Mouse (Mus musculus) brain, embryonic 18.5 days (tissue): Measurements from ENCODE around the gene Fam206a.

Experiments used
- DNase-seq: peaks from one replicate; pipeline ENCODE4 v3.0.0-alpha.2; 2012; ENCODE audit warnings: low read depth, low spot score

Gene Fam206a

DNA sequence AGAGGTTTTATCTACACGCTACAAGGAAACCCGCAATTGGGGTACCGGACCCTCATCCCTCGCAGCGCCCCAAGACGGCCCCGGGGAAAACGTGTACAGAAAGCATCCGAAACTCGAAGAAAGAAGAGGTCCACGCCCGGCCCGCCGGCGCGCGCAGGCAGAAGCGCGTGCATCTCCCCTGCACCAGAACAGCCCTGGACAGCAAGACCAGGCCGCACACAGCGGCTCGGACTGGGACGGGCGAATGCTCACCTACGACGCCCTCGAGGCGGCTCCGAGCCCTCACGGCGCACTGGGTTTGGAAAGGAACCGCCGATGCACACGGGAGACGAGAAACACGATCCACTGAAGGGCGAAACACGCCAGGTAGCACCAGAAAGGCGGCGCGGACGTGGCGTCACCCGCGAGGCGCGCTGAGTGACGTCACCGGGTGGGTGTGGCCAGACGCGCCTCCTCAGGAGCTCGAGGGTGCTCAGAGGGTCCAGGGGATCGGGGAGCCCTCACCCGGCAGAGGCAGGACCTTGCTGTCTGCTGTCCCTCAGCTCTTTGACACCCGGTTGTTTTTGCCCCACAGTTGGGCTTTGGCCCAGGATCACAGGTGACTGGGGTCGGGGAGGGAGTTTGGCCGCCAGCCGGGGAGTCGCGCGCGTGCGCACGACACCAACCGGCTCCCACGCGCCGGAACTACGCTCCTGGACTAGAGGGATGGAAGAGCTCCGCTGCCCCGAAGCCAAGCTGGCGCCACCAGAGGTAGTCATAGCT, at the start of gene Fam206a, which contains the start of gene Elp1:
Fam206a (plus strand) TSS at position 439 of the 762 bp plus-strand sequence.
Elp1 (minus strand) TSS at position 425 of the 762 bp plus-strand sequence.
- peak; percentile 86 for DNase-seq

DNA sequence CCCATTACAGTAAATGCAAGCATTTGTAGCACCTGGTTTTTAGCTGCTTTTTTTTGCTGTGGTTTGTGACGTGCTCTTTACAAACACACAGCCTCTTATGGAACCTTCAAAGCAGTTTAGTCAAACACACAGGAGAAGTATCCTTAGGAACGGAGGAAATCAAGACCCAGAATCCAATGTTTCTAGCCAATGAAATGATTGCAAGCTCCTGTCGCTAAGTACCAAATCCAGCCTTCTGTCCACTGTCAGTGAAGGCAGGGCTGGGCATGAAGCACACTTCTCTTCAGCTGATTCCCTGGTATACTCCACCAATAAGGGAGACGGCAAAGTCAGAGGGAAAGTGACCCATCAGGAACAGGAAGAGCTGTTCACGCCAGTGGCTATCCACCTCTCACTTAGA, 46.1 kb upstream of the Fam206a start:
- DNase-seq, result no peak

DNA sequence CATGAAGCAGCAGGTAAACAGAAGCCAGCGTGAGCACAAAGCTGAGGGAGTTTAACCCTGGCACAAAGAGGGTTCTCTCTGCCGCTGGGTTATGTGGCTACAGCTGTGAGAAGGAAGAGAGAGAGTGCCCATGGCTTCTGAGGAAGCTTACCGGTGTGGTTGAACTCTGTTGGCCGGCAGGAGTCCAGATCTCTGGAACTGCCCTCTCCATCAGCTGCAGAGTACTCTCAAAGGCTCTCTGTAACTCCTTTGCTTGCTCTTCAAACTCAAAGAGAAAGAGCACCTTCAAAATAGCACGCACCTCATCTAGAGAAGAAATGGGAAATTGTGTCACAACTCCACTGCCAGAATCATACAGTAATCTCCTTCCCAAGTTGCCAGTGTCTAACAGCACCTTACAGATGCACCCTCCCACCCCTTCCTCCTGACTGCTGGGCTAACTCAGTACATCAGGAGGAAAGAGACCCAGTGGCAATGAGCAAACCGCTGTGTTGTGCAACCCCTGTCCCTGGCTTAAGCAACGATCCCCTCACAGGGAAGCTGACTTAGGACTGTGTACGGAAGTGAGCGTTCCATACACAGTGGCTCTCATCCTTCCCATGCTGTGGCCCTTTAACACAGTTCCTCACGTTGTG, 45.1 kb upstream of the Fam206a start:
- no peak for DNase-seq

DNA sequence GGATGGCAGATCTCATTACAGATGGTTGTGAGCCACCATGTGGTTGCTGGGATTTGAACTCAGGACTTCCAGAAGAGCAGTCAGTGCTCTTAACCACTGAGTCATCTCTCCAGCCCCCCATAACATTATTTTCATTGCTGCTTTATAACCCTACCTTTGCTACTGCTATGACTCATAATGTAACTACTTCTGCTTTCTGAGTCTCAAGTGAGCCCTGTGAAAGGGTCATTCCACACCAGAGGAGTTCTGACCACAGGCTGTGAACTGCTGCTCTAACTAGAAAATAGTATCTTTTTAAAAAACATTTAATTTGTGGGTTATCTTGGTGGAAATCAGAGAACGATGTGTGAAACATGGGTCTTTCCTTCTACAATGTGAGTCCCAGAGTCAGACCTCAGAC, 44.5 kb upstream of the Fam206a start:
- no peak for DNase-seq

DNA sequence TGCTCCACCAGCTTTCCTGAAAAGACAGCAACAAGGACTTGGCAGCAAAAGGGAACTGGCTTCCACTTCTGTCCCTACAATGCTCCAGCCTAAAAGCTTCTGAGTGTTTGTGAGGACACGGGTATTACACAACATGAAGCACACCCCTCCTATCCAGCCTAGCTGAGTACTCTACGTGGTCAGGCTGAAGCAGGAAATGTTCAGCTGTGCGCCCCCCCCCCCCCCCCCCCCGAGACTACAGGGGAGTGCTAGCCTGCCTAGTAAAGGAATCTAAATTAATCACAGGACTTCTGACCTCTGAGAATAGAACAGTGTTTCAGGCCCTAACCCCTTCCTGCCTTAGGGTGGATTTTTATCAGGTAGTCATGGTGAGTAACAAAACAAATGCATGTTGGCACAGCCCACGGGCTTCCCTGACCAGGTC, 34.3 kb upstream of the Fam206a start:
- DNase-seq, result no peak

DNA sequence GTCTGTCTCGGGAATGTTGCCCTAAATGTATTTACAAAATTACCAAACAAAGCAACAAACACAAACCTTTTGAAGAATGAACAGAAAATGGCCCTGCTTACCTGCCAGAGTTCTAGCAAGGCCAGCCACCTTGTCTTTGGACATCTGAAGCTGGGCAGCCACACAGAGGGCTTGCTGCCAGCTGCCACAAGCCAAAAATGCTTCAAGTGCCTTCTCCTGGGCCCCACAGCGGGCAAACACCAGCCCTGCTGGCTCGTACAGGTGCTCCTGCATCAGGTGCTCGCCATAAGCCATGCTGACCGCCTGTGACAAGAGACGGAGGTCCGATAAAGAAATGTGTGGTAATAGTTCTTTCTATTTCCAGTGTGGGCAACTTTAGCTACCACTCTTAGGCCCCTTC, 33.2 kb upstream of the Fam206a start:
- no peak for DNase-seq

DNA sequence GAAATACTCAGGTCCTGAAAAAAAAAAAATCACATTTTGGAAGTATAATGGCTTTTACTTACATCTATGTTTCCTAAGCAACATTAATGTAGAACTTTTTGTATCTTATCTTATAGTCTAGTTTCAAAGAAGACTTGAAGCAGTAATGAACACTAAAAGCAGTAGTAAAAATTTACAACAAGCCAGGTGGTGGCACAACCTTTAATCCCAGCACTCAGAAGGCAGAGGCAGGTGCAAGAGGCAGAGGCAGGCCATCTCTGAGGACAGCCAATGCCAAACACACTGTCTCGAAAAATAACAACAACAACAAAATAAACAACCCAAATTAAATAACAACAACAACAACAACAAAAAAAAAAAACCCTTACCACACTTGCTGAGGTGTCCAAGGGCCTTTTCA, 31.1 kb upstream of the Fam206a start:
- no peak for DNase-seq

DNA sequence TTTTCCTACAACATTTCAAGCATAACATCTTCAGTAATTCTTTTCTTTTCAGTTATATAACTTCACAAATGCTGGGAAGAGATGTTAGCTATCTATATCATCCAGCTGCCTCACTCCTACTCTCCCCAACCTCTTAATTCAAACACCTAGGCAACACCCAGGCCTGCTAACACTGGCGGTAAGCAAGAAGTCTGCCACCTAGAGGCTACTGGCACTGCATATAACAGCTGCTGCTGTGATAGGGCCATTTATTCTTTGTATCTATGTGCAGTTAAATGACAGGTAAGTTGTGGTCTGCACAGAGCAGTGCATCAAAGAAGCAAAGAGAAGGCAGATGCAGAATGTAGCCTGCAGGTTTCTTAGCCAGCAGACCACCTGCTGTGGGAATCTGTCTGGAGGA, 10.8 kb upstream of the Fam206a start:
- DNase-seq, result no peak

DNA sequence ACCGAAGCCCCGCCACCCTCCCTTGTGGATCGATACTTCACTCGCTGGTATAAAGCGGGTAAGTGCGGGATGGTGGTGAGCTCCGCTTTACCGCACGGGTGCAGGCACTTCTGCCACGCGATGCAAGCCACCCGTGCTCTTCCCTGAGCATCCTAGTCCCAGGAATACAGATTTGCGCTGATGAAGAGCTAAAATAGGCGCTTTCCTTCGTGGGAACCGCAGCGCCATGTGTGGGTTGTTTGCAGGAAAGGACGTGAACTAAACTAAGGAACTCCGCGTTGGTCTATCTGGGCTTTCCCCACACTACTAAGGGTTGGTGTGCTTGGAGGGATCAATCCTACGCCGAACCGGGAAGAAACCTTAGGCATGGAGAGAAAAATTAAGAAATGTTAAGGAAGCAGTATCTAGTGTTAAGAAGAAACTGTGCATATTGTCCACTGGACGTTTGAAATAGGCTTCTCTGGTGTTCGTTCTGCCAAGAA, 565 bp downstream of the Fam206a start:
- DNase-seq, result no peak

DNA sequence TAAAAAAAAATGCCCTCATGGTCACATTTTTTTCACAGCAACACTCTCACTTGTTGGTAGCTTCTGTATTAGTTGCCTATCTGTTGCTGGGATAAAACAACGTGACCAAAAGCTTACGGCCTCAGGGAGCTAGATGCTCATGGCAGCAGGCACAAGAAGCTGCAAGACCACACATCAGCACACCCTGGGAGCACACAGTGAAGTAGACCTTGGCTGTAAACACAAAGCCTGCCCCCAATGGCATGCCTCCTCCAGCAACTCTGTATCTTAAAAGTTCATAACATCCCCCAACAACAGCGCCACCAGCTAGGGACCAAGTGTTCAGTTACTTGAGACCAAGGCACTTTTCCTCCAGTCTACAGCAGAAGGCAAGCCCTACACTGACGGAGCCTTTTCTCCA, 6.9 kb downstream of the Fam206a start:
- DNase-seq, result no peak

DNA sequence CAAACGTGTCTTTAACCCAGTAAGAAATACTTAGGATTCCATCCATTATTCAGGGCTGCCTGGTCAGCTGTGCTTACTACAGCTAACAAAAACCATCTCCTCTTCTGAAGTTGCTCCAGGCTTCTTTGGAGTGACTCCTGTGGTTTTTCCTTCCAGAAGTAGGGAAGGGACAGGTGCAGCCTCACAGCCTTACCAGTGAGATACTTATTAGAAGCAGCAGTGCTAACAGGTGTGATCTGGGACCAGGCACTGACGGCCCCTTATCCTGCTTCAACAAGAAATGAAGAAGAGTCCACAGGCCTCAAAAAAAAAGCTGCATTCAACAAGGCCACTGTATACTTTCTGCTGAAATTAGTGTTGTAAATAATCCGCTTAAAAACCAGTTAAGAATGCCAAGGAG, 9.5 kb downstream of the Fam206a start:
- no peak for DNase-seq

DNA sequence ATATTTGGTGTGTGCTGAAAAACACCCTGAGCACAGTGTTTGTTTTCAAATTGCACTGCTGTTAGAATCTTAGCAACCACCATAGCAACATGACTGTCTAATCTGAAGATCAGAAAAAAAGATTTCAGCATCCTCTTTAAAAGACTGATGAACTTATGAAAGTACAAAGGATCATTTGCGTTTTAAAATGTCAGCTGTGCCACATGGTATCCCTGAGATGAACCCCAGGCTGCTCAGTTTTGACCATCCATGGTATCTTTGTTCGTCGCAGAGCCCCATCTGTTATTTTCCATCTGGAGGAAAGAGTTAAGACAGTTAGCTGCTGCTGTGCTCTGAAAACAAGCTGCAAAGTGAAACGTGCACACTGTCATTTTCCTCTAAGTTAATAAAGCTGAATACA, 10.0 kb downstream of the Fam206a start:
- no peak for DNase-seq

DNA sequence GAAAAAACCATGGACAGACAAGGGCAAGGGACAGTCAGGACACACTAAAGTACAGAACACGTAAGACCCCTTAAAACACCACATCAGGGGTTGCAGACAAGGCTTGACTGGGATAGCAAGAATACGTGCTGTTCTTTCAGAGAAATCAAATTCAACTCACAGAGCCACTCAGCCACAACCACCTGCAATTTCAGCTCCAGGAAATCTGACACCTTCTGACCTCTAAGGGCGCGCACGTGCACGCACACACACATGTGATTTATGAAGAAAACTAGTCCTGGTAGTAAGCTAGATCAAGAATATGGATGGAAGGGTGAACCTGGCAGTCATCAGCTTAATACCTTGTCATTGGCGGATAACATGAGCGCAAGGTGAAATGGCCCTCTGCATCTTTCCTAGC, 13.0 kb downstream of the Fam206a start:
- no peak for DNase-seq

DNA sequence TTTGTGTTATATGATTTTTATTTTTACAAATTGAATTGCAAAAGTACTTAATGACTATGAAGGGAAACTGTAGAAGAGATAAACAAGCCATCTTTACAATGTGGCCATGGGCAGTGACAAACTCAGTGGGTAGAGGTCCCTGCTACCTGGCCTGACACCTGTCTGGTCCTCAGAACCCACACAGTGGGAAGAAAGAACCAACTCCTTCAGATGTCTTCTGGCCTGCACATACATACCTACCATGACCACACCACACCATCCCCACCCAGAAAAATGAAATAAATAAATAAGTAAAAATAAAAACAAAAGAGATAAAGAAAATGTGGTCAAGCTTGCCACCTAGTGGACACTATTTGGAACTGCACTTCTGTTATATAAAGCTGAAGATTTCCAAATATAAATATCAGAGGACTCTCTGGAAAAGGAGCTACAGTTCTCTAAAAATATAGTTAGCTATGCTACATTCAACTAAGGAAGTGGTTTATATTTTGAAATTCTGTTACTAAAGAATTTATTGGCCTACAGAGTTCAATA, 17.9 kb downstream of the Fam206a start:
- no peak for DNase-seq

DNA sequence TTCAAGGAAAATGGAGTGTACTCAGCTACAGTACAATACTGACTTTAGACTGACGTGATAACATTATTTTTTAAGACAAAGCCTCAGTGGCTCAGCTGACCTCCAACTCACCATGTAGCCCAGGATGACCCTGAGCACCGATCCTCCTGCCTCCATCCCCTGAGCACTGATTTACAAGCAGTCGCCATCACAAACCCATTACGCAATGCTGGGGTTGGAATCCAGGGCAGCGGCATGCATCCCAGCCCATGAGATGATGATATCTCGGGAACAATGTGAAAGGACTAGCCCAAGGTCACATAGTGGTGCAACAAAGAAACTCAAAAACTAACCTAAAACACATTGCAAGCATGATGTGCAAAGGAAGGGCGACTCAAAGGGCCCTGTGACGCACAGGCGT, 22.1 kb downstream of the Fam206a start:
- no peak for DNase-seq

DNA sequence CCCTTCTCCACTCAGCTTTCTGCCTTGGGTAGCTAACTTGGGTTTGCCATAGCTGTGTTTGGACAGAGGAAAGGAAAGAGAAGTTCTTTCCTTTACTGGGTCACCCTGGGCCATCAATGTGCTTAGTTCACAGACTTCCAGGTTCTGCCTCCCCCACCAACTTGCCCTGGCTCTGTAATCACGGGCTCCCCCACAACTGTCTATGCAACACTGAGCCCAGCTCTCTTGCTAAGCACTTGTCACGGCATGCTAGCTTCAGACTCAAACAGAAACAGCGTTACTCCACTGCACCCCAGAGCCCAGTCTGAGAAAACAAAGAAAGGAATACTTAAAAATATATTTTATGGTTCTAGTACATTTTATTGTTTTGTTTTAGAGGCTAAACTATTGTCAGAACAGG, 26.8 kb downstream of the Fam206a start:
- no peak for DNase-seq

DNA sequence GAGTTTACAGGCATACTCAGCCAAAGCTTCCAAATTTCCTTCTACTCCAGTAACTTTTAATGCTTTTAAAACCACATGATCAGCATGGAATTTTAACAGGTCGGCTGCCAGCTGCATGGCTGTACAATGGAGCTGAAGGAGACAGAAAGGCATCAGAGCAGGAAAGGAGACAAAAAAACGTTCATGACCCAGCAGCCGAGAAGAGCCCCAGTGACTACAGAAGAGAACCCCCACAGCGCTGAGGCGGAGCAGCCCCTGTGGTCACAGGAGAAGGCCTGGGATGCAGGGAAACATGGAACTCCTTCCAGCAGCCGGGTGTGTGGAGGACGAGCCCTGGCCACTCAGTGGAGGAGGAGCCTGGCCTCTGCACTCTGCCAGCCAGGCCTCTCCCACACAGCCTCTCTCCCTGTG, 27.4 kb downstream of the Fam206a start:
- DNase-seq, result no peak

DNA sequence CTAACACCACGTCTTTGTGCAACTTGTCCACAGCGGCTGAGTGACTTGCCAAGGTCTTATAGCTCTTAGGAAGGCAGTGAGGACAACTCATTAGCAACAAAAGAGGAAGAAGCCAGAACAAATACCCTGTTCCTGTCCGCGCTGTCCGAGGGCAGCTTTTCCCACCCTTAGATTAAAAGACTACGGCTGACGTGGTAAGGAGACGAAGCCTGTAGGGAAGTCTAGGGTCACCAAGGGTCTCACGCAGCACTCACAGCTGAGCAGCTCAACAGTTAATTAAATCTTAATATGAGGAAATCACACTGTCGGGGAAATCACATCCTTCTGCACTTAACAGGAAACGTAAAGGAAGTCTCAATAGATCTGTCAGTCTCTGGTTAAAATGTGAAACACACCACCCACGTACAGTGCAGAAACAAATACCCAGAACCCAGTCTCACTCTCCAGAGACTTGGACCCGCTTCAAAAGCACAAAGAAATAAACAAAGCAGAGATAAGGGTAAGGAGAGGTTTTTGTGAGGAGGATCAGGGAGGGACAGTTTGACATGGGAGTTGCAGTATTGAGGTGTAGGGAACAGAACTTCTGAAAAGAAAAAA, 29.0 kb downstream of the Fam206a start:
- no peak for DNase-seq

DNA sequence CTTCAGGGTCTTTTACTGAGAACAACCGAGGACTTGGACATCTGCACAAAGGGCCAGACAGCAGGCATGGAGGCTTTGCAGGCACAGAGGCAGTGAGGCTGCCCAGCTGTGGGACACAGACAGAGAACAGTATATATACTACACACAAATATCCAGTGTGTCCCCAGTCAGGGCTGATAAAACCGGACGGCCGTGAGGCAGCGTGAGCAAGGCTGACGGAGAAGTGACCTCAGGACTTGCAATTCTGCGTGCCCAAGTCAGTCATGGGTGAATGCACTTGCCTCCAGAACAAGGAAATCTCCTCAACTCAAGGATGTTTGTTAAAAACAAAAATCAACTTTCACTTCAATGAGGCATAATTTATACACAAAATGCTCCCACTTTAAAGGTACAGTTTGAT, 29.9 kb downstream of the Fam206a start:
- no peak for DNase-seq

DNA sequence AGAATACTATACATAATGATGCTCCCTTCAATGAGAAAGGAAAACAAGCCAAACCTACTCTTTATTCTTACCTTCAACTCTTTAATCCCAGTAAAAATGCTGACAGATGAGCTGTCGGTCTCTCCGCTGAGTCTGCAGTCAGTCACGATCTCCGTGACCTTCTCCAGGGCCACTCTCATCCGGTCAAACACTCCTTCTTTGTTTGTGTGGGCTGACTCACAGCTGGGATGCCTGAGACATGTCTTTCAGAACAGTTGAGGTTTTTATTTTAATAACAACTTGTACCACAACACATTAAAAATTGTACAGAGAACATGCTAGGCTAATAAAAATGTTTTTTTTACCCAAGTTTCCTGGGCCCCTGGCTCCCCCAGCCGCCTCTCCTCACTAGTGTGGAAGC, 35.5 kb downstream of the Fam206a start:
- DNase-seq, result no peak

DNA sequence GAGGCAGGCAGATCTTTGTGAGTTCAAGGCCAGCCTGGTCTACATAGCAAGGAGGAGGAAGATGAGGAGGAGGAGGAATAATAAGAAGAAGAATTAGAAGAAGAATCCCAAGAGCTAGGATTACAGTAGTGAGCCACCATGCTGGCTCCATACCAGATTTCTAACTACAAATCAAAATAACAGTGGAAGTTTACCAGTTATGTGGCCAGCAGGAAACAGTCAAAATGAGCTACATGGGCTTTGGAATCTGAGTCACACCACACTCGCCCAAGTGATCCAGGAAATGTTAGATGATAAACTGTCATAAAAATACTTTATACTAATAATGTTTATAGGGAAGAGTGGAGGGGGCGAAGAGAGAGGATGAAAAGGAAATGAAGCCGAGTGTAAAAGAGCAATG, 38.2 kb downstream of the Fam206a start:
- DNase-seq, result no peak

DNA sequence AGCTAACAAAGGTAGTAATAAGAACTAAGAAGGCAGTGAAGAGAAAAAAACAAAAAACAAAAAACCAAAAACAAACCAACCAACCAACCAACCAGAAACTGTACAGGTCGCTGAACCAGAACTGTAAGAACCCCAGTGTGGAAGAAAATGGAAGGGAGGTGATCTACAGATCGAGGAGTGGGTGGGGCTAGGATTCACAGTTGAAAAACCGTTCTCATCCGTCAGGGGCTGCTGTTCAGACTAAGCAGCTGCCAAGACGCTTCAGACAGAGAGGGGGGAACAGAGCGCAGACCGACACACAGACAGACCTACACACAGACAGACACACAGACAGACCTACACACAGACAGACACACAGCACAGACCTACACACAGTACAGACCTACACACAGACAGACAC, 40.4 kb downstream of the Fam206a start:
- no peak for DNase-seq

DNA sequence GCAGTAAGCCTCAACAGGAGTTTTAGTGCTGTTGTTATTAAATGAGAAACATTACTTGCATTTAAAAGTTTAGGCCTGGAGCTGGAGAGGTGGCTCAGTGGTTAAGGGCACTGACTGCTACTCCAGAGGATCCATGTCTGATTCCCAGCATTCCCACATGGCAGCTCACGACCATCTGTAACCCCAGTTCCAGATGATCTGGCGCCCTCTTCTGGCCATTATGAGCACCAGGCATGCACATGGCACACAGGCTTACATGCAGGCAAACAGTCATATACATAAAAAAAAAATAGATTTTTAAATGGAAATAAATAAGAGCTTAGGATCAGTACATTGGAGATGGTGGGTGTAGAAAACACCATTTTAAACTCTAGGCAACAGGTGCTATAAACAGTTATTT, 41.8 kb downstream of the Fam206a start:
- no peak for DNase-seq
